Mouse (Mus musculus) kidney, embryonic 16.5 days (tissue): Measurements from ENCODE around the gene Pkhd1. TPM values are rescaled to one million over a fixed set of nuclear protein-coding genes. Genes with fewer than 3 reads are reported as not detected.

ENCODE experiments used
- ATAC-seq: fragments of 200-750 bp; cut with Nextera tagmentation; 2 replicates; pipeline ENCODE4 v1.8.0; 2017; ENCODE audit warnings: moderate TSS enrichment; ENCODE audit not compliant: low FRiP score, low TSS enrichment
- H3K27ac ChIP-seq: fragments of 300-500 bp; sonication (generic); 2 replicates; pipeline ENCODE4 v1.5.1; 2014; ENCODE audit warnings: low read length
- H3K27me3 ChIP-seq: fragments of 300-500 bp; sonication (generic); 2 replicates; pipeline ENCODE4 v1.6.1; 2014; ENCODE audit warnings: low read length, control low read depth, mixed read lengths; ENCODE audit not compliant: insufficient read depth
- H3K36me3 ChIP-seq: fragments of 300-500 bp; sonication (generic); 2 replicates; pipeline ENCODE4 v1.6.1; 2014; ENCODE audit warnings: low read length, control low read depth, mixed read lengths; ENCODE audit not compliant: insufficient read depth
- H3K4me1 ChIP-seq: fragments of 300-500 bp; sonication (generic); 2 replicates; pipeline ENCODE4 v1.6.1; 2014; ENCODE audit warnings: low read length, control low read depth, mixed read lengths; ENCODE audit not compliant: insufficient read depth
- H3K4me2 ChIP-seq: fragments of 300-500 bp; sonication (generic); replicated peaks from 2 replicates; pipeline ENCODE4 v1.6.1; 2014; ENCODE audit warnings: low read depth, low read length
- H3K4me3 ChIP-seq: fragments of 300-500 bp; sonication (generic); 2 replicates; pipeline ENCODE4 v1.5.1; 2014; ENCODE audit warnings: mild to moderate bottlenecking, low read length
- H3K9ac ChIP-seq: fragments of 300-500 bp; sonication (generic); replicated peaks from 2 replicates; pipeline ENCODE4 v1.6.1; 2014; ENCODE audit warnings: low read length
- H3K9me3 ChIP-seq: fragments of 300-500 bp; sonication (generic); 2 replicates; pipeline ENCODE4 v1.6.1; 2016; ENCODE audit warnings: low read length, control low read depth
- WGBS: fragments of 180-500 bp; shearing (Covaris S2); extraction: QIAGEN DNeasy Blood & Tissue Kit; methylation state at CpG from one replicate; pipeline ENCODE4 v1.1.7; 2014; 5-methylcytosine and 5-hydroxymethylcytosine counted together
- polyA plus RNA-seq: library from polyadenylated mRNA; unstranded; fragments of >200 nt; fragmentation: Nextera tagmentation; extraction: Ambion mirVana; gene quantifications from 2 replicates; pipeline ENCODE4 v1.2.1, GENCODE M21; 2015

Pkhd1 gene
- polyA plus RNA-seq, 1 experiment from 2014 or later = 4.7 TPM

- Histone ChIP-seq H3K27me3 (no peaks in the 10 kb centered on the region), H3K4me3 (no peak overlapping the region), H3K9me3 (no peaks in the 10 kb centered on the region), H3K36me3 (no peaks in the 10 kb centered on the region), H3K27ac (no peak overlapping the region), H3K4me2 (no peak overlapping the region), H3K4me1 (no peaks in the 10 kb centered on the region), H3K9ac (no peak overlapping the region)
- ATAC-seq = no peak
- 87% methylated on average over 3 of the region's 3 CpGs for WGBS
These were observed 548.1 kb downstream of the Pkhd1 start for GRCm38 (mm10) chr1:20069733-20070132.

- Histone ChIP-seq H3K9me3 (no peaks in the 10 kb centered on the region), H3K9ac (no peak overlapping the region), H3K4me1 (no peaks in the 10 kb centered on the region), H3K36me3 (no peaks in the 10 kb centered on the region), H3K27me3 (no peaks in the 10 kb centered on the region), H3K4me3 (no peak overlapping the region), H3K4me2 (no peak overlapping the region), H3K27ac (no peak overlapping the region)
- WGBS = 80% methylated on average over 3 of the region's 3 CpGs
- ATAC-seq = no peak
These were observed 559.6 kb downstream of the Pkhd1 start for GRCm38 (mm10) chr1:20058245-20058644.

GRCm38 (mm10) chr1:20039389-20039788, 578.5 kb downstream of the Pkhd1 start:
- Histone ChIP-seq H3K27ac (no peak overlapping the region), H3K36me3 (no peaks in the 10 kb centered on the region), H3K4me1 (no peaks in the 10 kb centered on the region), H3K9ac (no peak overlapping the region), H3K27me3 (no peaks in the 10 kb centered on the region), H3K4me3 (no peak overlapping the region), H3K4me2 (no peak overlapping the region), H3K9me3 (no peaks in the 10 kb centered on the region)
- ATAC-seq = no peak
- WGBS = 85% methylated on average over 3 of the region's 3 CpGs

GRCm38 (mm10) chr1:20035277-20035676, 582.6 kb downstream of the Pkhd1 start:
- H3K4me2 ChIP-seq = no peak overlapping the region
- H3K27ac ChIP-seq = no peak overlapping the region
- H3K27me3 ChIP-seq = no peaks in the 10 kb centered on the region
- ATAC-seq = no peak
- no peaks in the 10 kb centered on the region for H3K36me3 ChIP-seq
- 77% methylated on average over 7 of the region's 7 CpGs for WGBS
- no peak overlapping the region for H3K4me3 ChIP-seq
- H3K9me3 ChIP-seq = no peaks in the 10 kb centered on the region
- no peaks in the 10 kb centered on the region for H3K4me1 ChIP-seq
- H3K9ac ChIP-seq = no peak overlapping the region

GRCm38 (mm10) chr1:20018198-20018925, 599.5 kb downstream of the Pkhd1 start:
- H3K4me2 ChIP-seq = no peak overlapping the region
- no peaks in the 10 kb centered on the region for H3K4me1 ChIP-seq
- 74% methylated on average over 8 of the region's 8 CpGs for WGBS
- no peak overlapping the region for H3K27ac ChIP-seq
- H3K36me3 ChIP-seq = no peaks in the 10 kb centered on the region
- H3K4me3 ChIP-seq = no peak overlapping the region
- no peaks in the 10 kb centered on the region for H3K9me3 ChIP-seq
- no peaks in the 10 kb centered on the region for H3K27me3 ChIP-seq
- H3K9ac ChIP-seq = no peak overlapping the region
- no peak for ATAC-seq

GRCm38 (mm10) chr1:20017619-20018018, 600.2 kb downstream of the Pkhd1 start:
- H3K9me3 ChIP-seq = no peaks in the 10 kb centered on the region
- 88% methylated on average over 4 of the region's 4 CpGs for WGBS
- H3K4me2 ChIP-seq = no peak overlapping the region
- no peaks in the 10 kb centered on the region for H3K36me3 ChIP-seq
- H3K9ac ChIP-seq = no peak overlapping the region
- no peaks in the 10 kb centered on the region for H3K27me3 ChIP-seq
- H3K4me1 ChIP-seq = no peaks in the 10 kb centered on the region
- H3K27ac ChIP-seq = no peak overlapping the region
- ATAC-seq = no peak
- no peak overlapping the region for H3K4me3 ChIP-seq

Other genes starting within 250 kb of the Pkhd1 start
- not detected in 2 replicates for gene Il17a, start 112.8 kb upstream of the Pkhd1 start, polyA plus RNA-seq
- gene Il17f, start 172.6 kb upstream of the Pkhd1 start, polyA plus RNA-seq = not detected in 2 replicates
- 179 and 182 TPM in 2 replicates for gene Mcm3, start 202.2 kb upstream of the Pkhd1 start, polyA plus RNA-seq